Mouse (Mus musculus) limb, embryonic 15.5 days (tissue): ENCODE measurements around the gene Atn1. TPM values are rescaled to one million over a fixed set of nuclear protein-coding genes. Genes with fewer than 3 reads are reported as not detected.

ENCODE experiments used
- ATAC-seq: fragments of 200-750 bp; cut with Nextera tagmentation; 2 replicates; pipeline ENCODE4 v1.8.0; 2017; ENCODE audit warnings: low read depth, moderate TSS enrichment; ENCODE audit not compliant: insufficient number of reproducible peaks, low FRiP score, low TSS enrichment
- H3K27ac ChIP-seq: fragments of 300-500 bp; sonication (generic); 2 replicates; pipeline ENCODE4 v1.5.1; 2015; ENCODE audit warnings: moderate library complexity, mild to moderate bottlenecking, inconsistent platforms
- H3K27me3 ChIP-seq: fragments of 300-500 bp; sonication (generic); 2 replicates; pipeline ENCODE4 v1.6.1; 2015; ENCODE audit warnings: inconsistent platforms
- H3K36me3 ChIP-seq: fragments of 300-500 bp; sonication (generic); 2 replicates; pipeline ENCODE4 v1.6.1; 2015; ENCODE audit warnings: inconsistent platforms
- H3K4me1 ChIP-seq: fragments of 300-500 bp; sonication (generic); 2 replicates; pipeline ENCODE4 v1.6.1; 2015; ENCODE audit warnings: inconsistent platforms
- H3K4me2 ChIP-seq: fragments of 300-500 bp; sonication (generic); 2 replicates; pipeline ENCODE4 v1.6.1; 2015; ENCODE audit warnings: mild to moderate bottlenecking, inconsistent platforms
- H3K4me3 ChIP-seq: fragments of 300-500 bp; sonication (generic); 2 replicates; pipeline ENCODE4 v1.5.1; 2015; ENCODE audit warnings: mild to moderate bottlenecking, inconsistent platforms
- H3K9ac ChIP-seq: fragments of 300-500 bp; sonication (generic); 2 replicates; pipeline ENCODE4 v1.6.1; 2015; ENCODE audit warnings: inconsistent platforms
- H3K9me3 ChIP-seq: fragments of 300-500 bp; sonication (generic); 2 replicates; pipeline ENCODE4 v1.6.1; 2016; ENCODE audit warnings: inconsistent platforms
- WGBS: fragments of 180-500 bp; shearing (Covaris S2); methylation state at CpG from one replicate; pipeline ENCODE4 v1.1.7; 2015; 5-methylcytosine and 5-hydroxymethylcytosine counted together
- polyA plus RNA-seq: library from polyadenylated mRNA; unstranded; fragments of >200 nt; fragmentation: Nextera tagmentation; extraction: Ambion mirVana; gene quantifications from 2 replicates; pipeline ENCODE4 v1.2.1, GENCODE M21; 2015

Atn1 gene
- polyA plus RNA-seq, 1 experiment from 2014 or later: 15.7 TPM

DNA sequence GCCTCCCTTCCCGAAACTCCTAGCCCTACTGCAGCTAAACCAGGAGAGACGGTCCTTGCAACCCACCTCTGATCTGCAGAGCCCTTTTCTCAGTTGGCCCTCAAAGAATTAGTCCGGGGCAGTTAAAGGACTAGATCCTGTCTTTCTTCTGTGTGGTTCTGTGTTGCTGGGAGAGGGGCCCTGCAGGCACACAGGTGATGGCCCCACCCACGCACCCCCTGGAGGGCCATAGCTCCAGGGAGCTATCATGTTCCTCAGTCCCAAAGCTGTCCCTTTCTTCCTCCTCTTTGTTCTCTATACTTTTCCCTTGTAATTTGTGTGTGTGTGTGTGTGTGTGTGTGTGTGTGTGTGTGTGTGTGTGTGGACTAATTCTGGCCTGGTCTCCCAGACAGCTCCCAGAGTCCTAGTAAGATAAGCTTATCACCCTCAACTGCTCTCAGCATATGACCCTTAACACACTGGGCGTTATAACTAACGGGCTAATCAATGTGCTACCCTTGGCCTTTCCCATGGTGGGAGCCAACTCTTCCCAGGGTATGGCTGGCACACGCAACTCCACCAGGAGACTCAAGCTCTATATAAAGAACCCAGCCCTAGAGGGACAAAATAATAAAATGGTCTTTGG, 36.9 kb downstream of the Atn1 start:
- peak overlapping the region; percentile 48; the same call in 1 of the 2 replicates for H3K27ac ChIP-seq
- H3K9ac ChIP-seq: peak overlapping the region; percentile 5; the same call in 1 of the 2 replicates
- WGBS: 59% methylated on average over 7 of the region's 7 CpGs
- H3K36me3 ChIP-seq: peaks cover 34% of the 10 kb centered on the region
- ATAC-seq: no peak
- peak overlapping the region; percentile 17 for H3K4me2 ChIP-seq
- peaks cover 7% of the 10 kb centered on the region; the same call in 1 of the 2 replicates for H3K4me1 ChIP-seq
- H3K4me3 ChIP-seq: peak overlapping the region; percentile 34; the same call in 1 of the 2 replicates
- H3K9me3 ChIP-seq: no peaks in the 10 kb centered on the region
- H3K27me3 ChIP-seq: no peaks in the 10 kb centered on the region

DNA sequence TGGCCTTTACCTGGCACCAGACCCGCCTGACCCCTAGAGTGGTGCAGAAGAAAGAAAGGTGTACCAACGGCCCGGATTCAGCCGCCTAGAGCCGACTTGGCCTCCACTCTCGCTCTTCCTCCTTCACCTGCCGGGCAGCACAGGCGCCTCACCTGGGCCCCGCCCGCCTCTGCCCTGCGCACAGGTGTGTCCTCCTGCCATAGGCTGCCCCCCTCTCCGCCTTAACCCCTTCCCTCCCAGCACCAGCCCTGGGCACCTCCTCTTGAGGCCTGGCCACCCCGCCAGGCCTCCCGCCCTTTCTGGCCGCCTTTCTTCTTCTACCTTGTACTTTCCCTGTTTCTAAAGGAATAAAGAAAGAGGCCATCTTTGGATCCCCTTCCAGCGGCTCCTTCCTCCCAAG, 37.6 kb downstream of the Atn1 start:
- Histone ChIP-seq H3K4me1 (peaks cover 13% of the 10 kb centered on the region), H3K4me2 (peak overlapping the region; percentile 17; the same call in 1 of the 2 replicates), H3K36me3 (peaks cover 42% of the 10 kb centered on the region), H3K9ac (peak overlapping the region; percentile 5; the same call in 1 of the 2 replicates), H3K27ac (peak overlapping the region; percentile 48; the same call in 1 of the 2 replicates), H3K4me3 (peak overlapping the region; percentile 34), H3K9me3 (no peaks in the 10 kb centered on the region), H3K27me3 (no peaks in the 10 kb centered on the region)
- 48% methylated on average over 16 of the region's 16 CpGs for WGBS
- ATAC-seq: no peak

DNA sequence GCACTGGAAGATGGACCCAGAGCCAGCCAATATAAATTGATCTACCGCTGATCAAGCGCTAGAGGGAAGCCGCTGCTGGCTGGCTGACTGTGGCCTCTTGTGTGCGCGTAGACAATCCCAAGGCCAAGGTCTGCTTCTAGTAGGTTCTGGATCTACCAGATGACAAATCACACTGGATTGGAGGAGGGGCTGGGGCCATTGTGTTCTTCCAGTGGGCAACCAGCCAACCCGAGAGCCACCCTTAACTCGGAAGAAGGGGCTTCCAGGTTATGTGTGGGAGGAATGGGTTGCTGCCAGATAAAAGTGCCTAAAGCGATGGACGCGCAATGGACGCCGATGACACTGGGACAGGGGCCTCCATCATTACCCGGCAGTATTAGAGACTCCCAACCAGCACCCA, 38.4 kb downstream of the Atn1 start:
- Histone ChIP-seq H3K27me3 (no peaks in the 10 kb centered on the region), H3K4me3 (peak overlapping the region; percentile 34), H3K27ac (no peak overlapping the region), H3K9me3 (no peaks in the 10 kb centered on the region), H3K36me3 (peaks cover 47% of the 10 kb centered on the region), H3K4me1 (peaks cover 20% of the 10 kb centered on the region), H3K9ac (no peak overlapping the region), H3K4me2 (peak overlapping the region; percentile 25; the same call in 1 of the 2 replicates)
- no peak for ATAC-seq
- 65% methylated on average over 13 of the region's 13 CpGs for WGBS

DNA sequence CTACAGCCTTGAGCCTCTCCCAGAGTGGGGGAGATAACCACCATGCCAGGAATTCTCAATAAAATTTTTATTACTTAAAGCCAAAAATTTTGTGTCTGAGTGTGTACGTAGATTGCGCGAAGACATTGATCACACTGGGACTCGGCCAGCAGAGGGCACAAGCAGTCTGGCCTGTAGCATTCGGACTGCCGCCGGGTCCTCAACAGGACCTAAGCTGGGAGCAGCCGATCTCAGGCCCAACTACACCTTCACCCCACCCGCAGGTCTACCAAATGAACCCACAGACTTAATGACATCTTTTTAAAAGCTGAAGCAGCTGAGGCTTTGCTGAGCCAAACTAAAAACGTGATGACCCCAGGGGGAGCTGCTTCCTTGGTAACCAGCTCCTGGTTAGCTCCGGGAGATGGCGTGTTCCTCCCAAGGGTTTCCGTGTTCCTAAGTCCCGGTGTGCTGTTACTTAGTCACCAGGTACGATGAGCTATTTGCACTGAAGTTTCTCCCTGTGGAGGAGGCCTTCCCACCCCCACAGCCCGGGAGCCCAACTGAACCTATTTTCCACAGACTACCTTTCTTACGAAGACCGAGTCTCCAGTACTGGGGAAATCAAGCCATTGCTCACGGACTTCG, 39.3 kb downstream of the Atn1 start:
- ATAC-seq: no peak
- Histone ChIP-seq H3K9me3 (no peaks in the 10 kb centered on the region), H3K4me3 (no peak overlapping the region; the same call in 1 of the 2 replicates), H3K36me3 (peaks cover 47% of the 10 kb centered on the region), H3K27ac (no peak overlapping the region), H3K9ac (no peak overlapping the region), H3K4me2 (no peak overlapping the region), H3K4me1 (peaks cover 23% of the 10 kb centered on the region), H3K27me3 (no peaks in the 10 kb centered on the region)
- 58% methylated on average over 20 of the region's 20 CpGs for WGBS

DNA sequence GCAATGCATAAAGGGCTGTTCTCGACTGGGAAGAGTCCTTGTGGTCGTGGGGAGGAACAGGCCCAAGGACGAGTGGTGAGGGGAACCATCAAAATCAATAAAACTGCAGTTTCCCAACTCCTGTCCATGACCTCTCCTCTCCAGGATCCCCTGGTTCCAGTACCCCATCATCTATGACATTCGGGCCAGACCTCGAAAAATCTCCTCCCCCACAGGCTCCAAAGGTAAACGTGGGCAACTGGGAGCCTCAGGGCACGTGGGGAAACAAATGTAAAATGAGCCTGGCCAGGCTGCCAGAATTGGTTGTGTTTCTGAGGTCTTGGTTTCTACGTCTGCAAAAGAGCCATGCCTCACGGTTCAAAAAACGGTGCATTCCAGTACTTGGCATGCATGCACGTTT, 43.4 kb downstream of the Atn1 start:
- Histone ChIP-seq H3K36me3 (peaks cover 55% of the 10 kb centered on the region), H3K4me1 (peaks cover 43% of the 10 kb centered on the region), H3K9me3 (no peaks in the 10 kb centered on the region), H3K9ac (peak overlapping the region; percentile 76), H3K27me3 (no peaks in the 10 kb centered on the region), H3K27ac (peak overlapping the region; percentile 88; the same call in 1 of the 2 replicates), H3K4me3 (peak overlapping the region; percentile 94), H3K4me2 (peak overlapping the region; percentile 85)
- 5% methylated on average over 11 of the region's 11 CpGs for WGBS
- ATAC-seq: no peak

DNA sequence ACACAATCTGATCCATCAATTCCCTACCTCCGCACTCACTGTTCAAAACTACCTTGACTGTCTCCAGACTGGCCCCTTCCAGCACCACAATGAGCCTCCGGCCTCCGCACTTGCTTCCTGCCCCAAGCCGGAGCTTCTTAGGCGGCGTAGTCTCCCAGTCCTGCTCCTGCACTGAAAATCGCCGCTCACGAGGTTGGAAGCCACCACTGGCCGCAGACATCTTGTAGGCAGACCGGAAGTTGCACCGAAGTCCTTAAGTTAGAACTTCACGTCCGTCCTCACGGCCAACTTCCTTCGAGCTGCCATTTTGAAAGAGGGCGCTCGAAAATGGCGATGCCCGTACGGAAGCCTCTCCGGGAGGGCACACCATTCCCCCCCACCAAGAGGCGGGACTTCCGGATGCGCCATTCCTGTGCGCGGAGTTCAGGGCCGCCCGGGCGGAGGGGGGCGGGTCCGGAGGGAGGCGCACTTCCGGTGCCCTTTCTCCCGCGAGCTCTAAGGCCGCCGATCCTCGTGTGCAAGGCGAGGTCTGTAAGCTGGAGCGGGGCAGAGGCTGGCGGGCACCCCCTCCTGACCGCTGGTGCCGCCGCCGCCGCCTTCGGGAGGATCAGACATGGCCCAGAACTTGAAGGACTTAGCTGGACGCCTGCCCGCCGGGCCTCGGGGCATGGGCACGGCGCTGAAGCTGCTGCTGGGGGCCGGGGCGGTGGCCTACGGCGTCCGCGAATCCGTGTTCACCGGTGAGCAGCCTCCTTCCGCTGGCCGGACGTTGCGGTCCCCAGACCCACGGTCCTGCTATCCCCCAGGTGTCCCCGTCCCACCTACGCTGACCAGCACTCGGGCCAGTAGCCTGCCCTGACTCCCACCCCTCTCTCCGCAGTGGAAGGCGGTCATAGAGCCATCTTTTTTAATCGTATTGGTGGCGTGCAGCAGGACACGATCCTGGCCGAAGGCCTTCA, 44.2 kb downstream of the Atn1 start, which contains the start of the genes Emg1 and Phb2:
TSS of gene Emg1 (minus strand) at position 355 of the 959 bp plus-strand sequence.
TSS of gene Phb2 (plus strand) at position 513 of the 959 bp plus-strand sequence.
- H3K36me3 ChIP-seq: peaks cover 53% of the 10 kb centered on the region
- H3K4me2 ChIP-seq: peak within 1 kb of the TSS; percentile 85
- WGBS: under 1% methylated on average over 76 of the region's 76 CpGs
- H3K4me1 ChIP-seq: peaks cover 43% of the 10 kb centered on the region
- H3K9ac ChIP-seq: peak within 1 kb of the TSS; percentile 85
- no peaks in the 10 kb centered on the region for H3K9me3 ChIP-seq
- H3K27me3 ChIP-seq: no peaks in the 10 kb centered on the region
- peak within 1 kb of the TSS; percentile 90 for H3K27ac ChIP-seq
- peak within 1 kb of the TSS; percentile 94 for H3K4me3 ChIP-seq
- peak; percentile 95 for ATAC-seq

DNA sequence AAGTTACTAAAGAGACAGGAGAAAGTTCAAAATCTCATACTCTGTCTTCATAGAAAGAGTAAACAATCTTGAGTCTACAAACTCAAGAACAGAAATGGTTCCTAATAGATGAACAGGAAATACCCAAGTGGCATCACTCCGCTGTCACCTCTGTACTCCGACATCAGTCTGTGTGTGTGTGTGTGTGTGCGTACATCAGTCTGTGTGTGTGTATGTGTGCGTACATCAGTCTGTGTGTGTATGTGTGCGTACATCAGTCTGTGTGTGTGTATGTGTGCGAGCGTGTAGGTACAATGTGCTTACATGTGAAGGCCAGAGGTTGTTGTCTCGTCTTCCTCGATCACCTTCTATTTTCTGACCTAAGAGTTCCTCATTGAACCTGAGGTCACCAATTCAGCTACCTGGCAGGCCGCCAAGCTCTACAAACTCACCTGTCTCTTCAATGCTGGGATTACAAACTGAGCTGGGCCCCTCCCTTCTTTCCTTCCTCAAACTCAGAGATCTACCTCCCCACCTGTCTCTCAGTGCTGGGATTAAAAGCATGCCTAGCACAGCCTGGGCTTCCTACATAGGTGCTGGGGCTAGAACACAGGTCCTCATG, 47.9 kb downstream of the Atn1 start:
- Histone ChIP-seq H3K4me2 (no peak overlapping the region), H3K4me1 (peaks cover 27% of the 10 kb centered on the region), H3K27me3 (no peaks in the 10 kb centered on the region), H3K4me3 (no peak overlapping the region), H3K36me3 (peaks cover 49% of the 10 kb centered on the region), H3K9ac (no peak overlapping the region), H3K27ac (no peak overlapping the region), H3K9me3 (no peaks in the 10 kb centered on the region)
- WGBS: 94% methylated on average over 10 of the region's 10 CpGs
- ATAC-seq: no peak

DNA sequence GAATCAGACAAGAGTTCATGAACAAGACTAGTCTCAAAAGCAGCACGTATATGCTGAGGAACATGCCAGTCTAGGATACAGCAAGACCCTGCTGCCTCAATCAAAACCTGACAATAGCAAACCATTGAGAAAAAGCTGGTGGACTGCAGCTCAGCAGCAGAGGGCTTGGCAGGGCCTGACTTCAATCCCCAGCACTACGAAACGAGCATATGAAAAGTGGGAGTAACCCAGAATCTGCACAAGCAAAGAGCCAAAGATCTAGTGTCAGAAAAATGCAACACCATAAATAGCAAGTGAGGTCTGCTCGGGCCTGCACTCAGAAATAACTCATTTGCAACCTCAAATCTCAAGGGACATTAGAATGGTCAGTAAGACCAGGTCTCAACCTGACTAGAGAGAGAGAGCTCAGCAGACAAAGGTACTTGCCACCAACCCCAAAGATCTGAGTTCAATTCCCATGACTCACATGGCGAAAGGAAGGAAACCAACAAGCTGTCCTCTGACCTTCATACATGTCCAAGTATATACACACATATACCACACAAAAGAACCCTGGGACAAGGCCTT, 50.2 kb downstream of the Atn1 start:
- Histone ChIP-seq H3K27me3 (no peaks in the 10 kb centered on the region), H3K4me1 (peaks cover 17% of the 10 kb centered on the region), H3K27ac (no peak overlapping the region), H3K36me3 (peaks cover 69% of the 10 kb centered on the region), H3K4me2 (no peak overlapping the region), H3K9me3 (no peaks in the 10 kb centered on the region), H3K4me3 (no peak overlapping the region), H3K9ac (no peak overlapping the region)
- WGBS: 85% methylated on average over 5 of the region's 5 CpGs
- ATAC-seq: no peak

DNA sequence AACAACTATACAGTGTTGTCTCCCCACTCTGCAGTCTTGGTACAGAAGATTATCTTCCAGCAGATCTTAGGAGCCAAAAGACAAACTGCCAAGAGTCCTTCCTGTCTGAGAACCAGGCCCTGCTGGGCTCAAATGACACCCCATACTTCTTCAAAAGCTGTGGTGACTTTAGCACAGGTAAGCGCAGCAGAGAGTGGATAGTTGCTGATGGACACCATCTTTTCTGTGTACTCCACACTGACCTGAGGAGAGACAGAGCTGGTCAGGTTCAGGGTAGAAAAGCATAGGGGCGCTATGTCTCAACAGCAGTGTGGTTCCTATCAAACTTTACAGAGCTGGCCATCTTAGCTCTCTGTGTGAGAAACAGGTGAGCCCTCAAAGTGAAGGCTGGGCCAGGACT, 51.9 kb downstream of the Atn1 start:
- H3K4me1 ChIP-seq: peaks cover 5% of the 10 kb centered on the region; the same call in 1 of the 2 replicates
- peaks cover 86% of the 10 kb centered on the region for H3K36me3 ChIP-seq
- H3K27ac ChIP-seq: no peak overlapping the region
- H3K9ac ChIP-seq: no peak overlapping the region
- H3K9me3 ChIP-seq: no peaks in the 10 kb centered on the region
- no peak overlapping the region for H3K4me2 ChIP-seq
- WGBS: 94% methylated on average over 2 of the region's 2 CpGs
- no peaks in the 10 kb centered on the region for H3K27me3 ChIP-seq
- ATAC-seq: no peak
- H3K4me3 ChIP-seq: no peak overlapping the region

DNA sequence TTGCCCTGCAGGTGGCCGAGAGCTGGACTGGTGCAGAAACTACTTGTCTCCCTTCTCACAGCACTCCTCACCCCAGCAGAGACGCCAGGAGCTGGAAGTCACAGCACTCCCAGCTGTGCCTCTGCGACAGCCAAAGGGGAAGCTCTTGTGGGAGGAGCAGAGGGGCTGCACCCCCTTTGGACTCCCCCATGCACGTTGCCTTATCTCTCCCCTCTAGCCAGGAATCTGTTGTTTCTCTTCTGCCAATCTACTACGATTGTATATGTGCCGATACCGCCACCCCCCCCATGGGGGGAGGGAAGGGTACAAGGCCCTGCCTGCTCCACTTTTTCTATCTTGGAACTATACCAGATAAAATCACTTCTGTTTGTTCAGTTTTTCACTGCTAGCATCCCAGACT, 52.5 kb downstream of the Atn1 start:
- H3K9me3 ChIP-seq: no peaks in the 10 kb centered on the region
- no peak for ATAC-seq
- H3K4me3 ChIP-seq: no peak overlapping the region
- peaks cover 92% of the 10 kb centered on the region for H3K36me3 ChIP-seq
- H3K9ac ChIP-seq: no peak overlapping the region
- 76% methylated on average over 7 of the region's 7 CpGs for WGBS
- no peaks in the 10 kb centered on the region for H3K27me3 ChIP-seq
- H3K4me2 ChIP-seq: no peak overlapping the region
- no peak overlapping the region for H3K27ac ChIP-seq
- H3K4me1 ChIP-seq: 0 out of 2 replicates have a peak, but pooled peaks cover 3% of the 10 kb centered on the region

DNA sequence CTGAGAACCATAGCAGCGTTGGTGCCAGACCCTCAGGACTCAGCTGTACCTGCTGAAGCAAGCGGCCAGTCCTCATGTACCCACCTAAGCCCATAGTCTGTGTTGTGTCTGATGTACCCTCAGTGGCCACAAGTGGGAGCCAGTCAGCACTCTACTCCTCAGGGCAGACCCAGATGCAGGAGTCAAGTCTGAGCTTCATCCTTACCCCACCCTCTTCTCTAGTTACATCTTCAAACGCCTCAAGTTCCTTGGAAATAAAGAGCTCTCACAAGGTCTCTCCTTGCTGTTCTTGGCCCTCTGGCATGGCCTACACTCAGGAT, 53.6 kb downstream of the Atn1 start:
- 0 out of 2 replicates have a peak, but pooled peaks have one; percentile 46 for ATAC-seq
- 51% methylated on average over 3 of the region's 3 CpGs for WGBS
- Histone ChIP-seq H3K4me1 (0 out of 2 replicates have a peak, but pooled peaks cover 3% of the 10 kb centered on the region), H3K27me3 (no peaks in the 10 kb centered on the region), H3K9me3 (no peaks in the 10 kb centered on the region), H3K4me2 (no peak overlapping the region), H3K36me3 (peaks cover 93% of the 10 kb centered on the region), H3K4me3 (no peak overlapping the region), H3K9ac (no peak overlapping the region), H3K27ac (no peak overlapping the region)
